Mouse (Mus musculus): ENCODE results near the gene Gm10073. TPM values are rescaled to one million over a fixed set of nuclear protein-coding genes. Genes with fewer than 3 reads are reported as not detected.
A peak's percentile ranks its signal among the peaks of the same experiment; 100 is the strongest.
"Not testable (repeated sequence)": the region's sequence is repeated elsewhere in the genome, so short reads cannot be mapped to it uniquely, and the experiment has no call there.

Gm10073 gene
- polyA plus RNA-seq, 2 experiments from 2014 or later: 22.4 to 46.0 TPM

GRCm38 (mm10) chr8:106597067-106597466, 23.8 kb upstream of the Gm10073 start:
- no peak for ATAC-seq

GRCm38 (mm10) chr8:106595623-106596022, 22.4 kb upstream of the Gm10073 start:
- ATAC-seq: not testable (repeated sequence)

DNA sequence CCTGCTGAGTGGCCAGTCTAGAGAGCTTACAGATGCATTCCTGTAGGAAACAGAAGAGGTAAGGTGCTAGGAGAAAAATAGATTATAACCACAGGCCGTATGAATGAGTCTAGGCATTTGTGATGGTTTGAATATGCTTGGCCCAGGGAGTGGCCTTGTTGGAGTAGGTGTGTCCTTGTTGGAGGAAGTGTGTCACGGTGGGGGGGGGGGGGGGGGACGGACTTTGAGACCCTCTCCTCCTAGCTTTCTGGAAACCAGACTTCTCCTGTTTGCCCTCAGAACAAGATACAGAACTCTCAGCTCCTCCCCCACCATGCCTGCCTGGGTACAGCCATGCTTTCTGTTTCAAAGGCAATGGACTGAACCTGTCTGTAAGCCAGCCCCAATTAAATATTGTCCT, 19.2 kb upstream of the Gm10073 start:
- no peak for ATAC-seq

GRCm38 (mm10) chr8:106588443-106589431, 15.5 kb upstream of the Gm10073 start:
- no peak for ATAC-seq

GRCm38 (mm10) chr8:106586896-106587295, 13.6 kb upstream of the Gm10073 start:
- no peak for ATAC-seq

GRCm38 (mm10) chr8:106585671-106586037, 12.4 kb upstream of the Gm10073 start:
- ATAC-seq: no peak

- no peak for ATAC-seq
These were observed 11.8 kb upstream of the Gm10073 start for GRCm38 (mm10) chr8:106584942-106585670.

- ATAC-seq: no peak
These were observed 8.3 kb upstream of the Gm10073 start for GRCm38 (mm10) chr8:106581344-106582088.

GRCm38 (mm10) chr8:106579510-106579909, 6.2 kb upstream of the Gm10073 start:
- ATAC-seq: no peak

GRCm38 (mm10) chr8:106576849-106577555, 3.7 kb upstream of the Gm10073 start:
- no peak for ATAC-seq

DNA sequence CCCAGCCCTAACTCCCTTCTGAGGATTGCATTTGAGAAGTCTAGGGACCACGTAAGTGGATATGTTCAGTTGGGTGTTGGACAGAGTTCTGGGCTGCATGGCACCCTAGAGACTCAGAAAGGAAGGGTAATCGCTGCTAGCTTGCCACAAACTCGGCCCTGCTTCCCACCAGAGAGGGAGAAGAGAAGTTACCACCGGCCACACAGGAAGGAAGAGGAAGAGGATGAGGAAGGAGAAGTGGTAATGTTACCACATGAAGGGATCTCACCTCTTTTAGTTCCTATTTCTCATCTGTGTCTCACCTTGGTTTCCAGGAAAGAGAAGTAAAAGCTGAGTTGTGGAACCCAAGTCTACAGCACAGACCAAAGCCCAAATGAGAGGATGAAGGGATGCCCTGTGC, 1.0 kb upstream of the Gm10073 start:
- no peak for ATAC-seq

DNA sequence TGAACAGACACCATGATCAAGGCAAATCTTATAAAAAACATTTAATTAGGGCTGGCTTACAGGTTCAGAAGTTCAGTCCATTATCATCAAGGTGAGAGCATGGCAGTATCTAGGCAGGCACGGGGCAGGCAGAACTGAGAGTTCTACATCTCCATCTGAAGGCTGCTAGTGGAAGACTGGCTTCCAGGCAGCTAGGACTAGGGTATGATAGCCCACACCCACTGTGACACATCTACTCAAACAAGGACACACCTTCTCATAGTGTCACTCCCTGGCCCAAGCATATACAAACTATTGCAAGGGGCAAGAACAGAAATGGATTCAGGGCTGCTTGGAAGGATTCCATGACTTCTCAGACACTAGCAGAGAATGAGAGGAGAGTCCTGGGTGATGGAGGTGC, 1.1 kb downstream of the Gm10073 start:
- not testable (repeated sequence) for ATAC-seq

DNA sequence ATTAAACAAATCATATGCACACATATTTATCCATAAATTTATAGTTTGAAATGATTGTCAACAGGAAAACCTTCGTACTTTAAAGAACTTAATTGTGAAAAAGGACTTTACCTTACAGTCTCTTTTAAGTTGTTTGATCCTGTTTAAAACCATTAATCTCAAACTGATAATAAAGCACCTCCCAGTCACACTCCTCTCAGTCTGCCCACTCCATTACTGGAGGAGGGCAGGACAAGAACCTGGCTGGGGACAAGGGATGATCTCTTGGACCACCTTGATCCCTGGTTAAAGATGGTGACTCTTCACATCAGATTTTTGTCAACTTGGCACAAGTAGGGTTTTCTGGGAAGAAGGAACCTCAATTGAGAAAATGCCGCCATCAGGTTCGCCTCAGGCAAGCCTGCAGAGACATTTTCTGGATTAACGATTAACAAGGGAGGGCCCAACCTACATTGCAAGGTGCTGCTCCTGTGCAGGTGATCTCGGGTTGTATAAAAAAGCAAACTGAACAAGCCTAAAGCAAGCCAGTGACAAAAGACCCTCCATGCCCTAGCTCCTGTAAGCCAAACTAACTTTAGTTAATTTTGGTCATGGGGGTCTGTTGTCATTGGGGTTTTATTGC, 1.6 kb downstream of the Gm10073 start:
- ATAC-seq: no peak

DNA sequence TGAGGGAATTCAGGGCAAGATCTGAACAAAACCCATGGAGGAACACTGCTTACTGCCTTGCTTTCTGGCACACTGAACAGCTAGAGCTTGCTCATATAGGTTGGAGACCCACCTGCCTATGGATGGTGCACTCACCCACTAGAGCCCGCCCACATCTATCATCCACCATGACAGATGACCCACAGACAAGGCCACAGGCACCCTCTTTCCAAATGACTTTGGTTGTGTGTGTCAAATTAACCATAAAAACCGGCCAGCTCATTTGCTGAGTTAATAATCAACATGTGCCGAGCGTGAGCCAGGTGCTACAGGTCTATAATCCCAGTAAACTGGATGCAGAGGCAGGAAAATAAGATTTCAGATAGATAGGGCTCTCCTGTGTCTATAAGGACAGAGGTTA, 2.9 kb downstream of the Gm10073 start:
- no peak for ATAC-seq

DNA sequence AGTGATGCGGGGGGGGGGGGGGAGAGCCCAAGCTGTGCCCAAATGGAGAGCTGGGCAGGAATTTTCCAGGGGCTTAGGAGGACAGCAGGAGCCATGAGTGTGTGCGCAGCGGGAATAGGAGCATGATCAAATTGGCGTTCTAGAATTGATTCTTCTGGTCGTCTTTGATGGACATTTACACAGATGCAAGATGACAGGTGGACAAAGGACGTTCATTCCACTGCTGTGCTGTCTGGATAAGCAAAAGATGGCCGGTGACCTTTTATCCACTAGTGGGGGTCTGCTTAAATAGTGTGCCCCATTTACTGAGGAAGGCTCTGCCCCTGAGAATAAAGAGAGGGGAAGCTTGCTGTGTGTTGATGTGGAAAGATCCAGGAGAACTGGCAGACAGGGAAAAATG, 4.3 kb downstream of the Gm10073 start:
- ATAC-seq: no peak

DNA sequence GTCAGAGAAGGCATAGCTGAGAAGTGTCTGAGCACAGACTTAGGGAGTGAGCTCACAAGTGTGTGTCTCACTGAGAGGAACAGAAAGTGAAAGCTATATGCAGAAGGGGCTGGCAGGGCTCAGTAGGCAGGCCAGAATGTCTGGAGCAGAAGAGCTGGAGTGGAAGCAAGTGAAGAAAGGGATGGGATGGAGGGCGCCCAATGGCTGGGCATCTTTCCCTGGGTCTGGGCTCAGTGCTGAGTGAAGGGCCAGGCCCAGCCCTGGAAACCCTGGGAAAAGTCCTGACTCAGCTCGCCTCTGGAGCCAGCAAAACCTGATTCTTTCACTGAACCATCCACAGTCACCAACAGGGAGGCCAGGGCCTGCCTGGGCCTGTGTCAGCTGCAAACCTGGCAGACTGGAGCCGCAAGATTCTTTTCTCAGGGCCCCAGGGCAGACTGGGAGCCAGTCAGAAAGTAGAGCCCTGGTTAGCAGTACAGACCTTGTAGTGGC, 9.5 kb downstream of the Gm10073 start:
- peak; percentile 59 for ATAC-seq

DNA sequence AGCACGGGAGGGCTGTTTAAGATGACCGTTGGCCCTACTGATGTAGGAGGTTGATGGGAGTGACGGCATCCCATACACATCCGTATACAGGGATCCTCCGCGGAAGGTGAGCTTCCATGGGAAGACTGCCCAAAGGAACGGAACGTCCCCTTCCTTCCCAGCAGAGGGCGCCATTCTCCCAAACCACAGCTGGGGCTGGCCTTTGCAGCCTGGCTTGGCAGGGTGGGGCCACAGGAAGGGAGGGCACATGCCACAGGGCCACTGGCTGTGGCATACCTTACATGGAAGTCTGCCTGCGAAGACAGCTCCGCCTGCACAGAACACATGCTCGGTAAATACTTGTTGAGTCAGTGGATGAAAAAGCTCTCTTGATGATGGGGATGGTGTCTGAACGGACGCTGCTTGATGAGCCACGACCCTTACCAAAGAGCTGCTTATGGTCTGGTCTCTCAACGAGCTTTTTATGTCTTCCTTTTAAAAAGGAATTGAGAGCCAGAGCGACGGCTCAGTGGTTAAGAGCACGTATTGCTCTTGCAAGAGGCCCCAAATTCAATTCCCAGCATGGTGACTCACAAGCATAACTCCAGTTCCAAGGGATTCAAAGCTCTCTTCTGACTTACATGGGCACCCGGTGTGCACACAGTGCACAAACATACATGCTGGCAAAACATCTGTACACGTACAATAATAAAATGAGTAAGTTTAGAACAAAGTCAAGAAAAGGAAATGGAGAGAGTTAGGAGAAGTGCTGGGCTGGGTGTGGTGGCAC, 12.0 kb downstream of the Gm10073 start:
- peak; percentile 94 for ATAC-seq

DNA sequence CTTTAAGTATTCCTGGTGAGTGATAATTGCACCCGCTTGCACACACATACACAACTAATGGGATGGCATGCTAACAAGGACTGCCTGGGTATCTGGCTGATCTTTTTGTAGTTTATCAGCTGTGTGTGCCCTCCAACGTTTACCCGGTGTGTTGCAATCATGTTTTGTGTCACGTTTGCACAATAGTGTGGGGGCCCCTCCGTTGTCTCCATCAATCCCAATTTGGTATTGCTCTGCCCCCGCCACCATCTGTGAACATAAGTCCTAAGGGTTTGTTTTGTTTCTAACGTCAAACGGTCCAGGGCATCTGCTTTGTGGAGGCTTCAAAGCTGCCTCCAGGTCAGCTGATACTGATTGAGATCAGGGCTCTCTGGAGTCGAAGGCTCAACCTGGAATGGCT, 13.4 kb downstream of the Gm10073 start:
- no peak for ATAC-seq

DNA sequence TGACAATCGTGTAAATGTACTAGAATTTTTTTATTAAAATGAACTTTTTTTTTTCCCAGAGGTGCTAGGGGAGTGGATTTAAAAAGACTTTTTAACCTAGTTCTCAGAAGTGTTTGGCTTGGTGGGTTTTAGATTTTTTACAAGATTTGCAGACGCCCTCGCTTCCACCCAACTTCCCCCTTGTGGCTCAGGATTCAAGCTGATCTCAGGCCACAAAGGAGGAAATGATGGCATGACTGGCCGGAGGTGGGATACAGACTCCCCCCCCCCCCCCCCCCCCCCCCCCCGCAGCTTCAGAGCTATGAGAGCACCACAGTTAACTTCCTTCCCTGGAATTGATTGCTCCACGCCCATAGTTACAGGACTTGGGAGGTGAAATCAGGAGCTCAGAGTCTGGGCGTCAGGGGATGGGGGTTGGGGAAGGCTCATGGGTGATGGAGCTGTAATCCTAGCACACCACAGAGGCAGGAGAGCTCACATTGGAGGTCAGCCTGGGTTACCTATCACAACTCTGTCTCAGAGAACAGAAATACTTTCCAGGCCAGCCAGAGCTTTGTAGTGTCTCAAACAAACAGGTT, 17.1 kb downstream of the Gm10073 start:
- ATAC-seq: no peak

DNA sequence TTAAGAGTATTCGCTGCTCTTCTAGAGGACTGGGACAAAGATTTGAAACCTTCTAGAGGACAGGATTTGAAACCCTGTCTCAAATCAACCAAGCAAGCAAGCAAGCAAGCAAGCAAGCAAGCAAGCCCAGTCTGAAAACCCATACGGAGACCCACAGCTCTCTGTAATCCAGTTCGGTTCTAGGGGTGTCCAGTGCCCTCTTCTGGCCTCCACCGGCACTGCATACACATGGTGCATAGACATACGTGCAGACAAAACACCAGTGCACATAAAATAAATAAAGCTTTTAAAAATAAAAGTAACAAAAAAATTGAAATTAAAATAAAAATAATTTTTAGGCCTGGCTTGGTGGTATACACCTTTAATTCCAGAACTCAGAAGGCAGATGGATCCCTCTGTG, 19.2 kb downstream of the Gm10073 start:
- no peak for ATAC-seq

- no peak for ATAC-seq
These were observed 22.4 kb downstream of the Gm10073 start for GRCm38 (mm10) chr8:106550906-106551305.

Measured in CD4-positive, CD25-positive, alpha-beta regulatory T cell, adult 4 months (primary cell).